Mouse (Mus musculus) layer of hippocampus, postnatal 14 days (tissue): ENCODE results near the gene Chn2. TPM values are rescaled to one million over a fixed set of nuclear protein-coding genes. Genes with fewer than 3 reads are reported as not detected.

Experiments used
- DNase-seq, 2 experiments: peaks; one replicate each; pipeline ENCODE4 v3.0.0; 2021 to 2022; ENCODE audit warnings: low spot score in 2 of 2, mixed read lengths in 1 of 2
- total RNA-seq, 2 experiments: library from RNA; stranded (reverse); gene quantifications; 2 replicates each; pipeline ENCODE4 v1.2.3; 2021

The Chn2 gene
- total RNA-seq, 2 experiments from 2014 or later: 28.5 to 33.4 TPM

DNA sequence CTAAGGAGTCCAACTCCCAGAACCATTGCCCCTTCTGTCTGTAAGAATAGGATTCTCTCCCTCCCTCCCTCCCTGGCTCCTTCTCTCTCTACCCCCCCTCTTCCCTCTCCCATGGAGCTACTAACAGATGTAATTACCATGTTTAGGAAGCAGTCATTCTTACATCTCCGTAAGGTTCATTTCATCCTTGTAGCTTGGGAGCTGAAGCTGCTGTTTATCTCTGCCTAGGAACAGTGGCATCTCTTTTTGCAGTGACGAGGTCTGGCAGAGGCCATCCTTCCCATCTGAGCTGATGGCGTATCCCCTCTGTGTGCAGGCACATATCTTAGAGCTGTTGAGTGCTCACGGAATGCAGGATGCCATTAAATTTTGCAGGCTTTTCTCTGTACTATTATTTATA, 35.1 kb downstream of the Chn2 start:
- DNase-seq: no peak

DNA sequence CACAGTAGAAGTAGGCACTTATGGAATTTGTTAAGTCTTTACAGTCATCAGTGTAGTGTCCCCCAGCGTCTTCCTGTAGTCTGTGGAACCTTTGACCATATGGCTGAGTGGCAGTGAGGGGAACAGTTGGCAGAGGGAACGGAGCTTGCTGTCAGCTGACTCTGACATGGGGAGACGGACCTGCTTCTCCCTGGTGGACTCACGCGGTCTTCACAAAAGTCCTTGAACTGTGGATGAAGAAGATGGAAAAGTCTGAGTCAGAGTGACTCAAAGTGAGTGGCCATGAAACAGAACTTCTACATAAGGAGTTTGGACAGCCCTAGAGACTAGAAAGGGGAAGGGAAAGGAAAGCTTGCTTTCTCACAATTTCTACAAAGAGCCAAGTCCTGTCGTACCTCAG, 36.1 kb downstream of the Chn2 start:
- no peak for DNase-seq

- DNase-seq: no peak
These were observed 37.3 kb downstream of the Chn2 start for GRCm38 (mm10) chr6:54076625-54077024.

DNA sequence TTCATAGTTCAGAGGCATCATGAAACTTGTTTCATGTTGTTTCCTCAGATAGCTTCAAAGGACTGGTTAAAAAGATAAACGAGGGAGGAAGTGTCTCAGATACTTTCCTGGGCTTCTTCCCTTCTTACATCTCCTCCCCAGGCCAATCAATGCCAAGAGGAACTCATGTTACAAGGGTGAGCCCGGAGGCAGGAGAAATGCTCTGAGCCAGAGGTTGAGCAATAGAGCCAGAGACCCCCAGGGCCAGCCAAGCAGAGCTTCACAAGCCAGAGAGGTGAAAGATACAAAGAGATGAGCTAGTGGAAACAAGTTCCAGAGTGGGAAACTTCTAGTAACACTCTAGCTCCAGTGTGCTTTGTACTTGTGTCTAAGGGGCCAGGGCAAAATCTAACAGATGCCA, 38.9 kb downstream of the Chn2 start:
- no peak for DNase-seq

DNA sequence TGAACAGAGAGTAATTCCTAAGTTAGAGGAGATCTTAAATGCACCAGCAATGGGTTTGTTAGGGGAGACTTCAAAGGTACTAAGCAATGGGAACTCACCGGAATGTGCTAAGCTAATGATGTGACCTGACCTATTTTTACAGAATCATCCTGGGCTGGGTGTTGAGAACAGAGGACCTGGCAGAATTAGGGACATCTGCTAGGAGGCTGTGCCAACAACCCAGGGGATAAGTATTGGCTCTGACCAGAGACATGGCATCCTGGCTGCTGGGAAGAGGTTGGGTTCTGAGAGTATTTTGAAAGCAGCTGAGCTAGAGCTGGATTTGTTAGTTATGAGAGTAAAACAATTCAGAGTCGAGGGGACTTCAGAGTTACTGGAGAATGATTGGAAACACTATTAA, 40.5 kb downstream of the Chn2 start:
- no peak for DNase-seq

- no peak for DNase-seq
These were observed 41.3 kb downstream of the Chn2 start for GRCm38 (mm10) chr6:54080518-54081285.

- DNase-seq: peak in 1 of 2 experiments; percentile 31
These were observed 43.2 kb downstream of the Chn2 start for GRCm38 (mm10) chr6:54082576-54082975.

- no peak for DNase-seq
These were observed 44.7 kb downstream of the Chn2 start for GRCm38 (mm10) chr6:54084046-54084445.

DNA sequence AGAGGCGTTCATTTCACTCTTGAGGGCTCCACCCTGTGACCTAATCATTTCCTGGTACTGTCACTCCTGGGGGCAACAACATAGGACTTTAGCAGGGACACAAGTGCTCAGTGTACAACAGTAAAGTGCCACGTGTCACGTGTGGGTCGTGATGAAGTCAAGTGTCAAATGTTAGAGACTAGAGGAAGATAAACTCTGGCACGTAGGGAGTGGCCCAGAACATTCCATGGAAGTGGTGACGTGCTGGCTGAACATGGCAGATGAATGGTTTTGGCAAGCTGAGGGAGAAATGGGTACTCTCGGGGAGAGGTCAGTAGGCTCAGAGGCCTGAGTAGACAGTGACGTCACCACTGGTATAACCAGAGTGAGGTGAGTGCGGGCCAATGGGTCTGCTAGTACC, 45.7 kb downstream of the Chn2 start:
- no peak for DNase-seq

- no peak for DNase-seq
These were observed 48.8 kb downstream of the Chn2 start for GRCm38 (mm10) chr6:54088168-54088567.

GRCm38 (mm10) chr6:54090822-54091221, 51.5 kb downstream of the Chn2 start:
- DNase-seq: no peak

GRCm38 (mm10) chr6:54092920-54093319, 53.6 kb downstream of the Chn2 start:
- no peak for DNase-seq

DNA sequence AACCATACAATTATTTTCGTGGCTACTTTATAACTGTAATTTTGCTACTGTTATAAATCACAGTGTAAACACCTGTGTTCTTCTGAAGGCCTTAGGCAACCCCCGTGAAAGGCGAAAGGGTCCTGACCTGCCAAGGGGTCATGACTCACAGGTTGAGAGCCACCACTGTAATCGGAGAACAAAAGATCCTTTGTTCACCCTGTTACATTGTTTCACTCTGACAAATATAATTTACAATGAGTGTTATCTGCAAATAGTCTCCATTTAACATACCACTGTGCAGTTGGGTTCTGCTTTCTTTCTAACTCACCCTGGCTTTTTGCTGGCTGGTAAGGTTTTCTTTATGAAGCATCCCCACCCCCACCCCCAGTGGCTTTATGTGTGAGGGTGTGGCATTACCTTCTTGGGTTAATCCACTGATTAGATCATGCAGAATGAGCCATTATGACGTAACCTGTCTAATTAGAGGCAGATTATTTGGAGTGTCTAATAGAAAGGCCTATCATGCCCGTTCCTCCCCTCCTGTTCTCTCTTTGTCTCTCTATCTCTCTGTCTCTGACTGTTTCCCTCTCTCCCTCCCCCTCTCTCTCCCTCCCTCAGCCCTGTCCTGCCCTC, 56.9 kb downstream of the Chn2 start:
- no peak for DNase-seq

GRCm38 (mm10) chr6:54096836-54097235, 57.5 kb downstream of the Chn2 start:
- DNase-seq: no peak

DNA sequence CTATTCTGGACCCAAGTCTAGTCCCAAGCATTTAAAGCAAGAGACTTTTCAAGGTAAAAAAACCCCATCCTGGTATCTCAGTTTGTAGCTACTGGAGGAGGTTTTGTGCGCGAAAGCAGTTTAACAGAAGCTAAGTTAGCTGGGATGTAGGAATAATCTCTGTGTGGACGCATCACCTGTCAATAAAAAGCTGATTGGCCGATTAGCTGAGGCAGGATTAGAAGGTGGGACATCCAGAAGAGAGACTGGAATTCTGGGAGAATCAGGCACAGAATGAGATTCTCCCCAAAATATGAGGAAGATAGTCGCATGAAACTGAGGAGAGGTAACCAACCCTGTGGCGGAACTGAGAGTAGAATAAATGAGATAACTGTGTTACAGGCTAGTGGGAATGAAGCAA, 59.0 kb downstream of the Chn2 start:
- DNase-seq: no peak

- DNase-seq: no peak
These were observed 60.3 kb downstream of the Chn2 start for GRCm38 (mm10) chr6:54099659-54100058.

- no peak for DNase-seq
These were observed 62.9 kb downstream of the Chn2 start for GRCm38 (mm10) chr6:54102210-54102609.

DNA sequence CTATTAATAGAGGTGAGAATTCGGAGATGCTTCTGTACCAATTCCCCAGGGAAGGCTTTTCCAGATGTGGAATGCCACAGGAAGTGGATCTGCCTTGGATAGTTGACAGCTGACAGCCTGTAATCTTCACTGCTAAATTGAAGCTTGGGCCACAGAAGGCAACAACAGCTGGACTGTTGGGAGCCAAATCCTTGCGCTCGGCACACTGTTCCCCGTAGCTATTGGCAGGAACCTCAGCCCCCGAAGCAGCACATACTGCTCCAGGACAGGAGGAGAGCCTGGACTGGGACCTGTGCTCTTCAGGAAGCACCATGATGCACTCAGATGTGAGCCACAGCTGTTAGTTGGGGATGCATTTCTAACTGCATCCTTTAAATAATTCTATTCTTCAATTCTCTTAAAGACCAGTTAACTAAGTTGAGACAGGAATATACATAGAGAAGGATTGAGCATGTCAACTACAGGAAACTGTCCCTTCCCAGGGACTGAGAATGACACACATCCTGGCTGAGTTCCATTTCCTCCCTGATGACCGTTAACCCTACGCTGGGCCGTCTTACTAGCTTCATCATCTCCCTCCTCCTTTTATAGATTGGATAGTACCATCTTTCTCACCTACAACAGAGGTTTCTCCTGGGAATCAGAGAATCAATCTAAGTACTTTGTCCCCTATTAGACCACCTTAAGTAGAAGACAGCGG, 64.1 kb downstream of the Chn2 start:
- no peak for DNase-seq

- no peak for DNase-seq
These were observed 72.1 kb downstream of the Chn2 start for GRCm38 (mm10) chr6:54111416-54111984.

DNA sequence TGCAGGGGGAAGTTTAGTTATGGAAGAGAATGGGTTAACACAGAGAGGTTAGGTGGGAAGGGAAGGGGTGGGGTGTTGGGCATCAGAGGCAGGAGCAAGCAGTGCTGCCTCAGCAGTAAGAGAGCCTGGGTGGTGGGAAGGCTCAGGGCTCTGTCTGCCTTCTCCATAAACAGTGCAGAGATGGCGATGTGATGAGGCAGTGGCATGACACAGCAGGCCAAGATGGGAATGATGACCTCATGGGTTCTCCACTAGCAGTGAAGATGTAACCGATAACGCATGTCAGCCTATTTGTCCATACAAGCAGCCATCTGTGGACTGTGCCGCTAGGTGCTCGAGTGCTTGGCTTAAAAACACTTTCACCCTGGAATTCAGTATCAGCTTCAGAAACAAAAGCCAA, 74.0 kb downstream of the Chn2 start:
- no peak for DNase-seq

DNA sequence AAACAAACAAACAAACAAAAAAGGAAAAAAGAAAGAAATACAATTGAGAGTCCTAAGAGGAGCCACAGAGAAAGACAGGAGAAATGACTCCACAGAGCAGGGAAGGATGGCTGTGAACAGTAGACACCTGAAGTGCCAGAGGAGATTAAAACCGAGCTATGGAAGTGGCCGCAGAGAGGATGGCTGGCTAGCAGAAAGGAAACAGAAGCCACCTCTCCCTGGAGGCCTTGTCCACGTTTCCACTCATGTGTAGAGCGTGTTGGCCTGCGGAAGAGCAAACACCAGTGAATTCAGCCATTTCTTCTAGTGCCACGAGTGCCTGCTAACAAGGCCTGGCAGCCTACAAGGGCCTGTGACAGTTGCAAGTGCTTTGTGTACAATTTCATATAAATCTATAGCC, 75.1 kb downstream of the Chn2 start:
- no peak for DNase-seq

DNA sequence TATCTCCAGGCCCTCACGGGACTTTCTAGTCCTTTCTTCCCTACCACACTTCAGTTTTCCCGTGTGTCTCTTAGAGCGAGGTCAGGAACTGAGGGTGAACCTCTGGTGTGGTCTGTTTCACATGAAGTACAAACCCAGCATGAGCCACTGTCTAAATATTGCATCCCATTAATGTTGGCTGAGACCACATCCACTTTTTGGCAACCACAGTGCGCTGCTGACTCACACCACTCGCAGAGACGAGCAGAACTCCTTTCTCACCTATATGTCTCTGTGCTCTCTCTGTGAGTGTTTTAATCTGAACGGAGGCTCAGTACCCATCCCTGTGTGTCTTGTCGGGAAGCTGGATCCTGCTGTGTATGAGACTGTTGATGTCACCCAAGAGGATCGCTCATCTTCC, 76.9 kb downstream of the Chn2 start:
- DNase-seq: no peak
